Mouse (Mus musculus) lung, embryonic 15.5 days (tissue): ENCODE data around the gene Cbx8. TPM values are rescaled to one million over a fixed set of nuclear protein-coding genes. Genes with fewer than 3 reads are reported as not detected.

ENCODE experiments used
- ATAC-seq: fragments of 200-750 bp; cut with Nextera tagmentation; 2 replicates; pipeline ENCODE4 v1.8.0; 2017; ENCODE audit warnings: moderate number of reproducible peaks, borderline replicate concordance; ENCODE audit not compliant: low FRiP score, low TSS enrichment; ENCODE audit errors: extremely low read depth
- H3K27ac ChIP-seq: fragments of 300-500 bp; sonication (generic); 2 replicates; pipeline ENCODE4 v1.5.1; 2015; ENCODE audit warnings: moderate library complexity, mild to moderate bottlenecking, inconsistent platforms
- H3K27me3 ChIP-seq: fragments of 300-500 bp; sonication (generic); 2 replicates; pipeline ENCODE4 v1.6.1; 2015; ENCODE audit warnings: inconsistent platforms
- H3K36me3 ChIP-seq: fragments of 300-500 bp; sonication (generic); 2 replicates; pipeline ENCODE4 v1.6.1; 2015; ENCODE audit warnings: inconsistent platforms
- H3K4me1 ChIP-seq: fragments of 300-500 bp; sonication (generic); 2 replicates; pipeline ENCODE4 v1.6.1; 2015; ENCODE audit warnings: inconsistent platforms
- H3K4me2 ChIP-seq: fragments of 300-500 bp; sonication (generic); 2 replicates; pipeline ENCODE4 v1.6.1; 2015; ENCODE audit warnings: inconsistent platforms, mild to moderate bottlenecking, moderate library complexity
- H3K4me3 ChIP-seq: fragments of 300-500 bp; sonication (generic); 2 replicates; pipeline ENCODE4 v1.5.1; 2015; ENCODE audit warnings: mild to moderate bottlenecking, inconsistent platforms
- H3K9ac ChIP-seq: fragments of 300-500 bp; sonication (generic); 2 replicates; pipeline ENCODE4 v1.6.1; 2015; ENCODE audit warnings: inconsistent platforms
- H3K9me3 ChIP-seq: fragments of 300-500 bp; sonication (generic); 2 replicates; pipeline ENCODE4 v1.6.1; 2016; ENCODE audit warnings: inconsistent platforms
- WGBS: fragments of 180-500 bp; shearing (Covaris S2); methylation state at CpG from one replicate; pipeline ENCODE4 v1.1.7; 2015; 5-methylcytosine and 5-hydroxymethylcytosine counted together
- polyA plus RNA-seq: library from polyadenylated mRNA; unstranded; fragments of >200 nt; fragmentation: Nextera tagmentation; extraction: Ambion mirVana; gene quantifications from 2 replicates; pipeline ENCODE4 v1.2.1, GENCODE M21; 2015

Cbx8 gene
- polyA plus RNA-seq, 1 experiment from 2014 or later, result 11.3 TPM

- ATAC-seq, result no peak
- no peak overlapping the region for H3K9ac ChIP-seq
- 67% methylated on average over 6 of the region's 6 CpGs for WGBS
- H3K4me1 ChIP-seq, result peaks cover 20% of the 10 kb centered on the region
- no peak overlapping the region for H3K4me2 ChIP-seq
- H3K36me3 ChIP-seq, result no peaks in the 10 kb centered on the region
- no peaks in the 10 kb centered on the region for H3K27me3 ChIP-seq
- no peaks in the 10 kb centered on the region for H3K9me3 ChIP-seq
- H3K27ac ChIP-seq, result no peak overlapping the region
- no peak overlapping the region for H3K4me3 ChIP-seq
Measured at GRCm38 (mm10) chr11:119072986-119073385, 32.2 kb upstream of the Cbx8 start.

- Histone ChIP-seq H3K9ac (no peak overlapping the region), H3K27me3 (no peaks in the 10 kb centered on the region), H3K27ac (no peak overlapping the region), H3K4me1 (peaks cover 17% of the 10 kb centered on the region), H3K36me3 (no peaks in the 10 kb centered on the region), H3K4me2 (no peak overlapping the region), H3K4me3 (no peak overlapping the region), H3K9me3 (no peaks in the 10 kb centered on the region)
- 66% methylated on average over 7 of the region's 7 CpGs for WGBS
- no peak for ATAC-seq
Measured at GRCm38 (mm10) chr11:119072239-119072638, 31.5 kb upstream of the Cbx8 start.

GRCm38 (mm10) chr11:119066841-119067240 is 26.1 kb upstream of the Cbx8 start:
- Histone ChIP-seq H3K27me3 (peaks cover 3% of the 10 kb centered on the region; the same call in 1 of the 2 replicates), H3K27ac (no peak overlapping the region), H3K9me3 (no peaks in the 10 kb centered on the region), H3K36me3 (no peaks in the 10 kb centered on the region), H3K9ac (no peak overlapping the region), H3K4me2 (no peak overlapping the region), H3K4me1 (peaks cover 1% of the 10 kb centered on the region; the same call in 1 of the 2 replicates), H3K4me3 (no peak overlapping the region)
- no peak for ATAC-seq
- WGBS, result 76% methylated on average over 8 of the region's 8 CpGs

GRCm38 (mm10) chr11:119059256-119059655 is 18.5 kb upstream of the Cbx8 start:
- H3K9me3 ChIP-seq, result no peaks in the 10 kb centered on the region
- no peaks in the 10 kb centered on the region for H3K36me3 ChIP-seq
- ATAC-seq, result no peak
- 14% methylated on average over 3 of the region's 3 CpGs for WGBS
- H3K27ac ChIP-seq, result no peak overlapping the region
- H3K9ac ChIP-seq, result 0 out of 2 replicates have a peak overlapping the region, but pooled peaks have one; percentile 11
- no peak overlapping the region for H3K4me3 ChIP-seq
- H3K4me1 ChIP-seq, result peaks cover 48% of the 10 kb centered on the region
- H3K27me3 ChIP-seq, result peaks cover 72% of the 10 kb centered on the region
- peak overlapping the region; percentile 99 for H3K4me2 ChIP-seq

DNA sequence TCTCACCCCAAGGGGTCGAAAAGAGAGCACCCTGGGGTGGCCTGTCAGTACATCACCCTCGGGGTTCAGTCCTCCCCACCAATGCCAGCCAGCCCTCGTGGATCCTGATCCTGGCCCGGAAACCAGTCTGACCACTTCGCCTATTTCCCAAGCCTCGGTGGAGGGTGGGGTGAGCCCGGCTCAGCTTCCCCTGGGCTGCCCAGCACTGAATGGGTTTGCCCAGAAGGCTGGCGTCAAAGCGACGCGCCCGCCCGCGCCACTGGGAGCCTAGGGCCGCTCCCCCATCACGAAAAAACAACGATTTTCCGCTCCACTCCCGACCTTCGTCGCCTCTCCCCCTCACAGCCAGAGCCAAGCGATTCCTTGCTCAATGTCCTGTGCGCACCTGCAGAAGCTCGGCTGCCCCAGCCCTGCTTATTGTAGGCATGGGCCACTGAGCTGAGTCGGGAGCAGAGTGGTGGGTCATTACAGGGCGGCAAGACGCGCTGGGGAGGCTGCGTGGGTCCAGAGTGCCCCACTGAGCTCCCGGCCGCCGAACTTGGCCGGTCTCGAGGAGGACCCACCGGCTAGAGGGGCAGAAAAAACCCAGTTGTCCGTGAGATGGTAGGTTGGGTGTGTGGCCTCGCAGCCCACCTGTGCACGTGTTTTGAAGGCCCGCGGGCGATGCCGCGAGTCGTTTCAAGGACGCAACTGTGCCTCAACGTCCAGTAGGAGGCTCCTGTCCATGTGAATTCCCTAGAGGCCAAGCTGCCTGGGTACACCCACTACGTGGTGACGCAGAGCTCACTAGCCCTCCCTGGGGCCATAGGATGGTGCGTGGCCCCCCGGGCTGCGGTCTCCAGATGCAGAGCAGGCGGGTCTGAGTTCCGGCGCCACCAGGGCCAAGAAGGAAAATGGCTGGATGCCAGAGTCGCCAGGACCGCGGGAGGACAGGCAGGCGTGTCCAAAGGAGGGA is 17.5 kb upstream of the Cbx8 start:
- Histone ChIP-seq H3K4me2 (peak overlapping the region; percentile 99), H3K4me3 (peak overlapping the region; percentile 27), H3K27ac (peak overlapping the region; percentile 78), H3K36me3 (no peaks in the 10 kb centered on the region), H3K4me1 (peaks cover 57% of the 10 kb centered on the region), H3K9me3 (no peaks in the 10 kb centered on the region), H3K9ac (peak overlapping the region; percentile 16; the same call in 1 of the 2 replicates), H3K27me3 (peaks cover 80% of the 10 kb centered on the region)
- 2% methylated on average over 58 of the region's 58 CpGs for WGBS
- peak; percentile 46 for ATAC-seq

DNA sequence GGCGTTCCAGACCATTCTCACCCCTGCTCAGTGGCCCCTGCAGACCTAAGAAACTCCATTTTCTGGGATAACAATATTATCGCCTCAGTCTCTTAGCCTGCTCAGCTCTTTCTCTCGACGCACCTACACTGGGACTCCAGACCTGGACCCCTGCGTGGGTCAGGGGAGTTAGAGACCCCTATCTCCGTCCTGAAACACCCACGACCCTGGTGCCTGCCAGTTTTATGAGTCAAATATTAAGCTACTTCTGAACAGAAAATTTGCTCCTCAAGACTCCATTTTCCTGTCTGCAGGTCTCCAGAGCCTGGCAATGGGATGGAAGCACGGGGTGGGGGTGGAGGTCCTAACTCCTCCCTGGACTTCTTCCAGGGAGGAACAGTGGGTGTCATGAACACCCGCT is 16.5 kb upstream of the Cbx8 start:
- Histone ChIP-seq H3K27ac (no peak overlapping the region), H3K4me2 (peak overlapping the region; percentile 99), H3K9ac (peak overlapping the region; percentile 64; the same call in 1 of the 2 replicates), H3K27me3 (peaks cover 89% of the 10 kb centered on the region), H3K9me3 (no peaks in the 10 kb centered on the region), H3K4me1 (peaks cover 66% of the 10 kb centered on the region), H3K4me3 (peak overlapping the region; percentile 57), H3K36me3 (no peaks in the 10 kb centered on the region)
- no peak for ATAC-seq
- 4% methylated on average over 9 of the region's 9 CpGs for WGBS

DNA sequence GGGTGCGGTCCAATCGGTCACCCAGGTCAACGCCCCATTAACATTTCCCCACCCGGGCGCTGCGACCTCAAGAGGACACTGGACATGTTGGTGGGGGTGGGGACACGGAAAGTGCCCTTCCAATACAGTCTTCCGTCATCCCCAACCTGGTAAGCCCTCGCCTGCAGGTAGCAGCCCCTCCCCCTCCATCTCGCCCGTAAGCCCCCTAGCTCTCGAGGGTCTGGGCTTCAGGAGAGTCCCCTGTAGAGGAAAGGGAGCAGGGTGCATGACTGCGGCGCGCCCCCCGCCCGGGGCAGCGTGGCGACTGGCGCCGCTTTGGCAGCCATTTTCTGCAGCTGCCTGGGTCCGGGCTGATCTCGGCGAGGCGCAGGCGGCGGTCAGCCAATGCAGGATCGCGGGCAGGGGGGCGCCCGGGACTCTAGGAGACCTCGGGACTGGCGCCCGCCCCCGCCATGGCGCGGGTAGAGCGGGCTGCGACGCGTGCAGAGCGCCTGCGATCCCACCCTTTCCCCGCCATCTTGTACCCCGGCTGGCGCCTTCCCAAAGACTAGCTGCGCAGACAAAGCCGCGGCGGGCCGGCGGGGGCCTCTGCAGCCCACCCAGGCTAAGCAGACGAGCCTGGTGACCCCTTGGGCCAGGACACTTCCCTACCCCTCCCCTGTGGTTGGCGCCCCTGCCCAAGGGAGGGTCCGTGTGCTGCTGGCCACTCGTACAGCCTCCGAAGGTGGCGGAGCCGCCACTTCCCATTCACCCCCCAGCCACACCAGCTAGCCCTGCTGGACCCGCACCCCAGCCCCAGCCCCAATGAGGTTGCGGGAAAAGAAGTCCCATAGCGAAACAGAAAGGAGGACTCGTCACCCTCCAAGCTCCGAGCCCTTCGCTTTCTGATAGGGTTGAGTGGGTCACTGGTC is 15.8 kb upstream of the Cbx8 start:
- Histone ChIP-seq H3K4me2 (peak overlapping the region; percentile 99), H3K27me3 (peaks cover 91% of the 10 kb centered on the region), H3K9ac (peak overlapping the region; percentile 64), H3K9me3 (no peaks in the 10 kb centered on the region), H3K4me3 (peak overlapping the region; percentile 57), H3K27ac (peak overlapping the region; percentile 49), H3K4me1 (peaks cover 70% of the 10 kb centered on the region), H3K36me3 (no peaks in the 10 kb centered on the region)
- under 1% methylated on average over 65 of the region's 65 CpGs for WGBS
- ATAC-seq, result no peak

DNA sequence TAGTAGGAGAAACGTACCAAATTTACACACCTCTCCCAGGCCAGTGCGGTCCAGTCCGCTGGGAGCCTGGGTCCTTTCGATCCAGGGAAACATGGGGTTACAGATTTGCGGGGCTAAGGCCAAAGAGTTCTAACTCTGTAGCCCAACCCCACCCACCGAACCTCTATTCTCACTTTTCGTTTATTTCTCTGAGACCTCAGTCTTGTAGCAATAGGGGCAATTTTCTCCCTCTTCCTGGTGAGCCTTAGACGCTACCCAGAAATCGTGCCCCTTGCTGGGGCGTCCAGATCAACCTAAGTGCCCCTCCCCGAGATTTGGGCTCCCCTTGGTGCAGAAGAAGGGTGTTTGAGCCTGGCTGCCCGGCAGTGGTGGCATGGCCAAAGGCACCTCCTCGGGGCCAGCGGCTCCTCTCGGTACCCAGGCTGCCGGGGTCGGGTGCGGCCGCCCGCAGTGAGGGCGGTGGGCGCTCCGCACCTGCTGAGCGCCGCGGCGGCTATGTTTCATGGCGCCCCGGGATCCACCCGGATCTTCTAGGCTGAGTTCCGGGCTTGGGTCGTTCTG is 14.9 kb upstream of the Cbx8 start:
- Histone ChIP-seq H3K4me2 (peak overlapping the region; percentile 99), H3K27ac (no peak overlapping the region), H3K9me3 (no peaks in the 10 kb centered on the region), H3K4me3 (peak overlapping the region; percentile 57), H3K36me3 (no peaks in the 10 kb centered on the region), H3K4me1 (peaks cover 70% of the 10 kb centered on the region), H3K27me3 (peaks cover 91% of the 10 kb centered on the region), H3K9ac (peak overlapping the region; percentile 40)
- ATAC-seq, result no peak
- WGBS, result 2% methylated on average over 32 of the region's 32 CpGs

DNA sequence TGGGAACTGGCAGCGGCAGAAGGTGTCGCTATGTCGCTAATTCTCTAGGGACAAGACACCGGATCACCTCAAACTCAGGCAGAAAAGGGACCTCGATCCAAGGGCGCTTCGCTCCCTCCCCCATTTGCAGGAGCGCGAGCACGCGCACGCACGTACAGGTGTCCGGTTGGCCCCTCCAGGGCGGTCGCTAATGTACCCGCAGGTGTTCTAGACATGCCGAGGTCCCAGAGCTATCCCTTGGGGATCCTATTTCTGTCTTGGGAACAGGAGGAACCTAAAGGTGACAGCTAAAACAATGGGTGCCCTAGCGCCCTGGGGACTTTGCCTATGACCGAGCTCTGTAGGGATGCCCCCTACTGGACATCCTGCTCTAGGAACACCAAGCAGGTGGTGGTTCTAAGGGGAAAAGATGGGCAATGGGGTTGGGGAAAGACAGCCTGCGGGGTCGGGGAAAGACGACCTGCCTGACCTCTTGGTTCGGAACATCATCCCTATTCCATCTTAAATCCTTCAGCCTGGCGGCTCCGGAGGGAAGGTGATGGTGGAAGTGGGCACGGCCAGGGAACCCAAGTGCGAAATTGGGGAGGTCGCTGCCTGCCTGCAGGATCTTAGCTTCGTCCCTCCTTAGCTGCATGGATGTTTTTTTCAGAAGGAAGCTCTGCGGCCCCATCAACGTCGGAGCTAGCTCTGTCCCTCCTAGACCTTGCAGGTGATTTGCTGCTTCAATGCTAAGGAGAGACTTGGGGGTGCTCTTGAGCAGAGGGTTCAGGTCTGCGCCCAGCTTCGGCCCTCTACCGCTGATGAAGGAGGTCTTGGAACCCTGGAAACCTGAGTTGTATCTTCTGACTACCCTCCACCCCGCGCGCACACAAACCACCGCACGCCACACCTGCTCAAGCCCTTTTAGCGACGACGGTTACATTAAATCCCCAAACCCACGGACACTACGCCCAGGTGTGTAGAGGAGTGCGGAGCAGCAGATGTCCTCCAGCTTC is 13.9 kb upstream of the Cbx8 start:
- H3K27me3 ChIP-seq, result peaks cover 91% of the 10 kb centered on the region
- H3K4me1 ChIP-seq, result peaks cover 70% of the 10 kb centered on the region
- no peak for ATAC-seq
- H3K9ac ChIP-seq, result 0 out of 2 replicates have a peak overlapping the region, but pooled peaks have one; percentile 18
- H3K9me3 ChIP-seq, result no peaks in the 10 kb centered on the region
- 2% methylated on average over 47 of the region's 47 CpGs for WGBS
- H3K36me3 ChIP-seq, result no peaks in the 10 kb centered on the region
- peak overlapping the region; percentile 41; the same call in 1 of the 2 replicates for H3K4me3 ChIP-seq
- H3K4me2 ChIP-seq, result peak overlapping the region; percentile 99
- no peak overlapping the region for H3K27ac ChIP-seq

GRCm38 (mm10) chr11:119053738-119054350 is 13.1 kb upstream of the Cbx8 start:
- H3K4me2 ChIP-seq, result peak overlapping the region; percentile 89
- no peak for ATAC-seq
- no peaks in the 10 kb centered on the region for H3K9me3 ChIP-seq
- peaks cover 64% of the 10 kb centered on the region for H3K4me1 ChIP-seq
- WGBS, result under 1% methylated on average over 34 of the region's 35 CpGs
- H3K36me3 ChIP-seq, result no peaks in the 10 kb centered on the region
- peak overlapping the region; percentile 41 for H3K4me3 ChIP-seq
- H3K27me3 ChIP-seq, result peaks cover 91% of the 10 kb centered on the region
- H3K27ac ChIP-seq, result no peak overlapping the region
- H3K9ac ChIP-seq, result 0 out of 2 replicates have a peak overlapping the region, but pooled peaks have one; percentile 18
